Mouse (Mus musculus) thymus, postnatal 10 days (tissue): ENCODE data around the gene Krtcap3.

Source experiments
- DNase-seq, 2 experiments: peaks; one replicate each; pipeline ENCODE4 v3.0.0; 2021; ENCODE audit warnings: low spot score in 2 of 2

Gene Krtcap3

GRCm38 (mm10) chr5:31298486-31298885 is 47.0 kb downstream of the Krtcap3 start:
- DNase-seq = no peak

- DNase-seq = no peak
Observed at GRCm38 (mm10) chr5:31301866-31302265, 50.4 kb downstream of the Krtcap3 start.
